Mouse (Mus musculus) c-Kit-positive CD71-positive TER-119-negative erythroid progenitor cells, embryonic 14.5 days (primary cell): ENCODE results near the gene Urb1.
A peak's percentile ranks its signal among the peaks of the same experiment; 100 is the strongest.

Experiments used
- DNase-seq: peaks from one replicate; pipeline ENCODE4 v3.0.0-alpha.2; 2013; ENCODE audit warnings: low read depth

Gene Urb1

DNA sequence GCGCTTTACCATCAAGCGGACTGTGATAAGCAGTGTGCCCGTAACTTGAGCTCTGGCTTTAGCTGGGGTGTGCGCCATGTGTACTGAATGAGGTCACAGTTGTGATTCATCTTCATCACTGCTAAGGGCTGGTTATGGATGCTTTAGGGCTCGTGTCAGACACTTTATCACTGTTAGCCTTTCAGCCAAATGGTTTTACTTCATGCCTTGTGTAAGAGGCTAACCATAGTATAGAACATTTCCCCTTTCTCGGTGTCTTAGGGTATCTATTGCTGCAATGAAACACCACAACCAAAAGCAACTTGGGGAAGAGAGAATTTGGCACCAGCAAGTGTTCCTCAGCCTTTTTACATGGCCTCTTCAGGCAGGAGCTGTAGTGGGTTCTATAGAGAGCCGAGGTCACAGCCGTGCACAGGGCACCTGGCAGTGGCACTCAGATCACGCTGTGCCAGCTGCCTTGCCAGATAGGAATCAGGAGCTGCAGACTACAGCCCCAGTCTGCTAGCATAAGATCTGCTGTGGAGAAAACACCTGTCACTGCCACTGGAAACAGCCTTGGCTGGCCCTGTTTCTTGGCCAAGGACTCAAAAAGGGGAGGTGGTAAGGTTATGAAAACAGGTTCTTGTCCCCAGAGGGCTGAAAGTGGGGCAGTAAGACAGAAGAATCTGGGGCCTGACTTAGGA is 44.9 kb downstream of the Urb1 start:
- no peak for DNase-seq

DNA sequence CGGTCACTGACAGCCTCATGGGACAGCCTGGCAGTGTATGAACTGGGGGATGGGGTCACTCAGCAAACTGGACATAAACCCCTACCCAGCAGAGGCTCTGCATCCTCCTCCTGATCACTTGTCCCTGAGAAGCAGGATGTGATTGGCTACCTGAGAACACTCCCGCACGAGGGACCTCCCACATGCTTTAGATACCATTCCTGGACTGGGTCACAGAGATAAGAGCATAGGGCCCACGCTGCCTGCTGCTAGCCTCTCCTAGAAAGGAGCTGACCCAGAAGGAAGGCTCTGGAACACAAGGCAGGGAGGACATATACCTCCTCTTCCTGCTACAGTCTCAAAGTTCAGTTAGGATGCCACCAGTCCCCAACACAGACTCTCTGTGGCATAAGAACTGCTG is 49.7 kb downstream of the Urb1 start:
- peak; percentile 70 for DNase-seq

DNA sequence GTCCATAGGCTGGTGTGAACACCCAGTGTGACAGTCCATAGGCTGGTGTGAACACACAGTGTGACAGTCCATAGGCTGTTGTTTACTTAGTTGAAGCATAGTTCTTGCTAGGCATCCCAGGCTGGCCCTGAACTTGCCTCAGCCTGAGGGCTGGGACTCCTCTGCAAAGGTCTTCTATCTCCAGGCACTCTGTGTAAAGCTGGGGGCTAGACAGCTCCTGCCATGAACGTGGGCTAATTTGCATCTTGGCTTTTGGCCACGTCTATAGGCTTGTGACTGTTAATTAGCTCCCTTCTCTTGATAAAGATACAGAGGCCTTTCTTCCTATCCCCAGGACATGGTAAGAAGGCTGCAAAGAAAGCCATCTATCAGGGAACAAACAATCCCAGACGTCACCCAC is 50.9 kb downstream of the Urb1 start:
- no peak for DNase-seq

DNA sequence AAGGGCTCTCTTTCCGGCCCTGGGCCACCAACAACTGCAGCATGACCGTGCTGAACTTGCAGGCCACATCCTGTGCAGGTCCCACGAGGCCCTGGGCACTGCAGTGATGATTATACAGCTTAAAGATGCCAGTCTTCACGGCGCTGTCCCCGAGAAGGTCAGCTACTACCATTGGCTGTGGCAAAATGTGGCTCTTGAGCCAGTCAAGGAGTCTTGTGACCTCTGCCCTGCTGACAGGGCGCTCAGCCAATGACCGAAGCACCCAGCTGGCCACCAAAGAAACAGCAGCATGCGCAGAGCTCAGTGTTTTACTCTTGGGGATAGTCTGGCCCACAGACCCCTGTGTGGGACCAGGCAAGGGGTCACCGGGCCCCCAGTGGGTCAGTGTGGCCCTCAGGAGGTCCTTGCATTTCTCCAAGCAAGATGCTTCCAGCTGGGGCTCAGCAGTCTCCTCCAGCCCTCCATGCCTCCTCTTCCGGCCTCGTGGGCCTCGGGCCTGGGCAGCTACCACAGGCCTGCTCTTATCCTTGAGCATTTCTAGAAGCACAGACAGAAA is 56.7 kb downstream of the Urb1 start:
- DNase-seq, result no peak

DNA sequence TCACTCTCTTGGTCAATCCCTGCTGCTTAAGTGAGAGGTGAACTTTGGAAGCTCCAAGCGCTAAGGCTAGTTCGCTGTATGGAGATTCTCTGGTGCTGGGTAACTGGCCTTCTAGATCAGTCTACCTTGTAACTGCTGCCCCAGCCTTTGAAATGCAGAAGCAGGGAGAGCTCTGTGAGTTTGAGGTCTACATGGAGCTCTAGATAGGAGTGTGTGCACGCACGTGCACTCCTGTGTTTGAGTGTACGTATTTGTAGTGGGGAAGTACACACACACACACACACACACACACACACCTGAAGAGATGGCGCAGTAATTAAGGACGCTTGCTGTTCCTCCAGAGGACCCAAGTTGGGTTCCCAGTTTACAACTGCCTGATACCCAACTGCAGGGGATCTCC is 62.0 kb downstream of the Urb1 start:
- DNase-seq, result no peak

DNA sequence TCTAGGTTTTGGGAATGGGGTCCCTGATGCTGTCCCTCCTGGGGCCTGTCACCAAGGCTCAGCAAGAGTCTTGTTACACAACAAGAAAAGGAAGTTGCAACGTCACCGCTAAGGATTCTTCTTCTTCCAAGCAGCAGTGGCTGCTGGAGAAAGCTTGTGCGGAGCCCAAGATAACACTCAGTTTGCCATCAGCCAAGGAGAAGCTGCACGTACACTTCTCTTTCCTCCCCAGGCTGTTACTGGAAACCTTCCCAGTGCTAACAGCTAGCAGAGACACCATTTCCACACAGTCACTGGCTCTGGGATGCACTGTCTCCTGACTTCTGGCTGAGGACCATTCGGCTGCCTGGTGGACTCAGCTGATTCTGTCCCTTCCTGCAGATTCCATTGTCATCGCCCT is 63.1 kb downstream of the Urb1 start:
- no peak for DNase-seq

DNA sequence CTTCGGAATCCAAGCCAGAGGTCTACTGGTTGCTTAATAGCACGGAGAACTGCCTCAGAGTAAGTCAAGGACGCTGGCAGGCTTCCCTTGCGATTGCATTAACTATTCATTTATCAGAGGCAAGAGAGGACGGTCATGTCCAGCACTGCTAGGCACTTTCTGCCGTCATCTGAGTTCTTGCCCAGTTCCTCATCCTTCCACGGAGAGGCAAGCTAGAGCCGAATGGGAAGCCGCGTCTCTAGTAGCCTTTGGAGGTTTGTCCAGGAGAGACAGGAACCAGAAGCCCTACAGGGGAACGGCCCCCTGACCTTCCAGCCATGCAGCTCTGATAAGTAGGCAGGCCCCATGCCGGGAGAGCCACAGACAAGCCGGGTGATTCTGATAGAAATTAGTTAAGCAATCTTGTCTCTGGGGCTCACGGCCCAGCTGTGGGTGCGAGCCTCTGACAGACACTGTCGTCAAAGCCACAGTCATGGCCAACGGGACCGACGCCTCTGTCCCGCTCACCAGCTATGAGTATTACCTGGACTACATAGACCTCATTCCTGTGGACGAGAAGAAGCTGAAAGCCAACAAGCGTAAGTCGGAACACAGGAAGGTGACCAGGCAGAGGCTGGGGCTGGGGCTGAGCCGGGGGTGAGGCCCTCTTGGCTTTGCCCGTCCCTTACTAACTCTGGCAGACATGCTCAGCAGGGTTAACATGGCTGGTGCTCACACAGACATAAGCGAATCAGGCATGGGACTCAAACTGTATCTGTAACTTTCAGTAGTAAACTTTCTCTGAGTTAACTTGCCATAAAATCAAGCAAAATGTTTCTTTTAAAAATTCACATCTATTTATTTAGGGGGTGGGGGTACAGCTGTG is 71.9 kb downstream of the Urb1 start, which contains the start of gene Mrap:
TSS of gene Mrap (plus strand) at position 116 of the 865 bp plus-strand sequence.
- no peak for DNase-seq

DNA sequence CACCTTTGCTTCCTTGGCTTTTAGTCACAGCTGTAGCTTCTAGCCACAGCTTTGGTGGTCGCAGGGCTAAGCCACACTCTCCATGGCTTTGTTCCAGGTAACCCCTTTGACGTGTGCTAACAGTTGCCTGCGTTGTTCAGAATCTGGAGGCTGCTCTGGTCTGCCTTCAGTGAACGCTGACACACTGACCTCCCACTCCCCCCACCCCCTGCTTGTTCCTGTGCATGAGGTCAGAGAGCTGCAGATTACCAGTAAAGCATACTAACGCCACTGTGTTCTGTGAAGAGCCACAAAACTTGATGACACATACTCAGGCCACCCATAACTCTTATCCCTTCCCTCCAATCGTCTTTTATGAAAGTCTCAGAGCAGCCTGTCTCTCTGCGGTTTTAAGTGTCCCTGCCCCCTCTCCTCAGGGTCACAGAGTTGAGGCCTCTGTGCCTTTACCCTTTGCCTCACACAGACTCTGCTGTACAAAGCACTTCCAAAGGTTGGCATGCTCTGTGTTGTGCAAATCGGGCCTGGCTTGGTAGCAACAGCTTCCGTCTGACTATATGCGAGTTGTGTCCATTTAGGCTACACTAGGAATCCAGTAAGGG is 73.4 kb downstream of the Urb1 start:
- DNase-seq, result no peak

DNA sequence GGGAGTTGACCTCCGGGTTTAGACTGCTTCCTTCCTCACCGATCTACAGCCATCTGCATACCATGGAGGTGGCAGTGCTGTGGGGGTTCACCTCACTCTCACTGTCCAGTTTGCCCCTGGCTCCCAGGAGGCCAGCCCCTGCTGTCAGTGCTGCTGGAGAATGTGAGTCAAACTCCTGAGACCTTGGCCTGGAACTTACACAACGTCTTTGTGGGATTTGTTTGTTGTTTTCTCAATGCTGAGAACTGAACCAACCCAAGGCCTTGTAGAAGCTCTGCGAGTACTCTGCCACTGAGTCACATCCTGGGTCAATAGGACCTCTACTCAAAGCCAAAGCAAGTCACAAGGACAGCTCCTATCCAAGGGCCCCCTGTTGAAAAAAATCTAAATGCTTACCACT is 74.6 kb downstream of the Urb1 start:
- DNase-seq, result no peak

DNA sequence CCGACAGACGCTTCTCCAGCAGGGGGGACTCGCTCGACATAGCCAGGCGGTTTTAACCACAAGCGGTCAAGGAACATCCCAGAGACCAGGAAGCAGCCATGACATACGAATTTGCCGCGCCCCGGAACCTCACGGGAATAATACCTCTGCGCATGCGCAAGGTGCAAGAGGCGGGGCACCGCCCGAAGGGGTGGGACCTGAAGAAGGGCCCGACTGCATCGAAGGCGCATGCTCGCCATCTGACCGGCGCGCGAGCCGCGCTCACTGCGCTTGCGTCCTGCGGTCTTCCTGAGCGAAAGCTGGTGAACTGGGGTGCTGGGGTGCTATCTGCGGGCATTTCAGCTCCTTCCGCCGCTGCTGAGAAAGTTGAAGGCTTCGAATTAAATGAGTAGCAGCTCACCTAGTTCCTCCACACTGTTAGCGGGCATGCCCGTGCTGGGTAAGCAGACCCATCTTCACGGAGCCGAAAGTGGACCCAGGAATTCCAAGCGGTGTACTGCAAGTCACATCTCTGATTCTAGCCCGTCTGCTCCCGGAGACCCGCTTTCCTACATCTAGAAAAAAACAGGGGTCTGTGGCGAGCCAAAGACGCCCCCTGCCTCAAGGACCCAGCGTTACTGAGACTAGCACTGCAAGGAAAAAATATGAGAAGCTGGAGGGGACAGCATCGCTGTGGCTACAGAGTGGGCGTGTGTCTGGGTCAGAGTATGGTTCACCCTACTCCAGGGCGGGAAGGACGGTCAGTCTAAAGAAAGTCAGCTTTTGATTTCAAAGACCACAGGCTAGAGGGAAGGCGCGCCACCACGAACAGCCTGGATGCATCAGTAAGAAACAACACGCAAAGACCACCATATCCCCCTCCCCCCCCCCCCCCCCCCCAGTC is 82.7 kb downstream of the Urb1 start, which contains the start of gene Mis18a:
TSS of gene Mis18a (minus strand) at position 172 of the 883 bp plus-strand sequence.
- peak; percentile 94 for DNase-seq

DNA sequence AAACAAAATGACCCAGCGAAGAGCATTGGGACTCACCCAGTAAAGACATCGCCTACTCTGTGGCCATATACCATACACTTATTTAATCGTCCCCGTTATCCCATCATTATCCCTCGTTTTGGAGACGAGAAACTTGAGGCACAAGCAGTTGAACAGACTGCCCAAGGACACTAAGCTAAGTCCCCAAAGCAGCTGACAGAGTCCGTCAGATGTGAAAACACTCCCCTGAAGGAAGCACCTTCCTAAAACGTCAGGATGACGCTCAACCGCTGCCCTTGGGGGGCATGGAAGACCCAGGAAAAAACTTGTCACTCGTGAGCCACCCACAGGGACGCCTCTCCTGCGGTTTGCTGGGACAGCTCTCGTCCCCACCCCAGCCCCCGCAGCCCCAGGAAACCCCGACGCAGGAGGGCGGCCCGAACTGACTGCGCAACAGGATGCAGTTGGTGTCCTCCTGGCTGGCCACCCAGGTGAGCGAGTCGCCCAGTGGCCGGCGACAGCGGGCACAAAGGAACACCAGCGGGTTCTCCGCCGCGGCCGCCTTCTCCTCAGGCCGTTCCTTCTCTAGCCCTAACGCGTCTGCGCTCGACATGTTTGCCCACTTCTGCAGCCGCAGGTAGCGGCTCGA is 83.5 kb downstream of the Urb1 start:
- DNase-seq, result no peak

DNA sequence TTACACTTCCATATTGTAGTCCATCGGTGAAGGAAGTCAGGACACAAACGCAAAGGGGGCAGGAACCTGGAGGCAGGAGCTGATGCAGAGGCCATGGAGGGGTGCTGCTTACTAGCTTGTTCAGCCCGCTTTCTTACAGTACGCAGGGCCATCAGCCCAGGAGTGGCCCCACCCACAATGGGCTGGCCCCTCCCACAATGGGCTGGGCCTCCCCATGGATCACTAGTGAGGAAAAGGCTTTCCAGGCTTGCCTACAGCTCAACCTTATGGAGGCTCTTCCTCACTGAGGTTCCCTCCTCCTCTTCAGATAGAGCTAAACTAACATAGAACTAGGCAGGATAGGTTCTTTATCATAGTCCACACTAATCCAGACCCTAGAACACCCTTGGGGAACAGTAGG is 86.2 kb downstream of the Urb1 start:
- no peak for DNase-seq

DNA sequence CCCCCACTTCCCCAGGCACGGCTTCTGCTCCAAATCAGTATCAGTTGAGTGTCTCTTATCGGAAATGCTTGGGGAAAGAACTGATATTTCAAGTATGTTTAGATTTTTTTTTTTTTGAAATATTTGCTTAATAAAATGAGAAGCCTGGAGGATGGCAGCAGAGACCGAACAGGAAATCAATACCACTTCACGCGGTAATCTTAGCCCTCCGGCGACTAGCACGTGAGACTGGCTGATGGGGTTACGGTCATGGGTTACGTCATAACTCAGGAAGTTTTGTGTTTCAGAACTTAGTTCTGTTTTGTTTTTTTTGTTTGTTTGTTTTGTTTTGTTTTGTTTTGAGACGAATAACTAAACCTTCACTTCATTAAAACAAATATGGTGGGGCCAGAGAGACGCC is 99.9 kb downstream of the Urb1 start:
- DNase-seq, result no peak

DNA sequence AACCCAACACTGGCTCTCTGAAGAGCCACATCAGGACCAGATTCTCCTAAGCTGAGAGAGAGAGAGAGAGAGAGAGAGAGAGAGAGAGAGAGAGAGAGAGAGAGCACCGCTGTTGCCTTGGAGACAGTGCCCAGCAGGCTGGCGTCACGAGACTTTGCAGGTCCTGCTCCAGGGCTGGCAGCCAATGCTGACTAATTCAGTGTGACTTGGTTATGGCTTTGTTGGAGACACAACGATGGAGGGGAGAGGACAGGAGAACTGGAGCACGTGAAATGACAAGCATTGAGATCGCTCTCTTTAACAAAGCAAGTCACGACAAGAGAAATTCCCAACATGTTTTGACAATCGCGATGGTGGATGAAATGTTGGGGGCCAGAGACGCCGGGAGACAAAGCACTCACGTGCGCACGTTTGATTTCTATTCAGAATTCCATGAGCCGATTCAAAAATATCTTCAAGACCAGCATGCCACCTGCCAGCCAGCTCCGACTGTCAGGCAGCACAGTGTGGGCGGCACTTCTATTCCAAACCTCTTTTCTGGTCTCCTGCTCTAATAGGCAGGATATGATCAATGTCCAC is 100.4 kb downstream of the Urb1 start:
- DNase-seq, result no peak

DNA sequence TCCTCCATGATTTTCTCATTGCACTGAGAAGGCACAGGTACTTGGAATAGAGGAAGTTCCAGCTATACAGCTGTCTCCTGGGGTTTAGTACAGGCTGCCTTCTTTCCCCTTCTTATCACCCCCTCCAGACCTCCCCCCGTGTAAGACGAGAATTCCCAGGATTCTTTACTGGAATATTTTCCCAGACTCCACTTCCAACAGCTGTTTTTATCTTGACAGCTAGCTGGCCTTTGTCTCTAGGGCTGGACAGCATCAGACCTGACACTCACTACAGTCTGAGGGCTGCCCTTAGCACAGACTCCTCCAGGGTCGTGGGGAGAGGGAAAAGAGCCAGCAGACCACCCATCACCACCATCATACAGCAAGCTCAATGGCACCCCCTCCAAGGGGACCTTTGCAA is 103.9 kb downstream of the Urb1 start:
- DNase-seq, result no peak

DNA sequence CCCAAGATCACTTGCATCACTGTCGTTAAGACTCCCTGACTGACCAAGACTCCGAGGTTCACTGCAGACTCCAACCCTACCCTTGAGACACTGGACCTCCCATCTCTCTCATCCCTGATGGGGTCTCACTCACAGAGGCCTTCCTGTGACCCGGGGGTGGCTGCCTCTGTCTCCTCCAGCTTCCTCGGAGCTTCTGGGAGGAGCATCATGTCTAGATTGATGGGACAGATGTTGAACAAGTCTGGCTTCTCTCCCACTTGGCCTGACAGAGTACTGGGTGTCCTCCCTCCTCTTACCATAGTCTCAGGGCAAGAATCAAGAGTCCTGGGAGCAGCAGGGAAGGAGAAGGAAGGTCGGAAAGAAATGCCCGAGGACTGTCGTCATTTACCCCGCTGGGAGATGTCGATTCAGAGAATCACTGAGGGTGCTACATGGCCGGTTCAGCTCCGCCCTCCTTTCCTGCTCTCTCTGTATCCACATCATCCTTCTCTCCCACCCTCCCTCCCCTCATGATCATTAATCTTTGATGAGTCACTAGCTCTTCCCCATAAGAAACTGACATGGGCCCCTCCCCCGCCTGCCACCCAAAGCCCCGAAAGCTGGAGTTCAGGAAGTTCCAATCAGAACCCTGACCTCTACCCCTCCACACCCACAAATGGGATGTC is 105.9 kb downstream of the Urb1 start:
- no peak for DNase-seq

DNA sequence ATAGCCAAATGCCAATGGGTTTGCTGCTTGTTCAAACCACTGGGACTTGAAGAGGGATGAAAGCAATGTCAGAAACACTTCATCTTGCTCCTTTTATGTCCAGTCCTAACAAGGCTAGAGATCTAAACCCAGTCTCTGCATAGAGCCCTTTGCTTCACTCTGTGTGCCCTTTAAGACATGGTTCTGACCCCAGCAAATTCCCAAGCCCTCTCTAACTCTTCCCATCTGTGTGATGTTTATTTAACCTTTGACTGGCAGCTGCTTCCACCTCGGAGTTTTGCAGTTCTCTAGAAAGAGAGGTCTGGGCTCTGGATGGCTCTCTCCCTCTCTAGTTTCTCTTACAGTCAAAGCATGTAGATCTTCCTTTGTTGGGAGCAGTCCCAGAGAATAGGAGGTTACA is 106.6 kb downstream of the Urb1 start:
- no peak for DNase-seq

DNA sequence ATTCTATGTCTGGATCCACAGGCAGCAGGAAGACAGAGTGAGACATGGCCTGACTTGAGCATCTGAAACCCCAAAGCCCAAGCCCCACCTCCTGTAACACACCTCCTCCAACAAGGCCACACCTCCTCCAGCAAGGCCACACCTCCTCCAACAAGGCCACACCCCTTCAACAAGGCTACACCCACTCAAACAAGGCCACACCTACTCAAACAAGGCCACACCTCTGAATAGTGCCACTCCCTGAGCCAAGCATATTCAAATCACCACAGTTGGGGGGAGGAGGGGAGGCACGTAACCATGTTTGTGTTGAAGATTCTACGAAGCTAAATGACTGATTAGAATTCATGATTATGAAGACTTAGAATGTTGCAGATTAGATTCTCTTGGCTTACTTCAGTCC is 108.7 kb downstream of the Urb1 start:
- DNase-seq, result no peak
